Mouse (Mus musculus) myocyte (in vitro differentiated cells): ENCODE results near the gene Dnah5. TPM values are rescaled to one million over a fixed set of nuclear protein-coding genes. Genes with fewer than 3 reads are reported as not detected.
A peak's percentile ranks its signal among the peaks of the same experiment; 100 is the strongest.

ENCODE experiments used
- H3K27me3 ChIP-seq: one replicate; pipeline ENCODE4 v1.6.1; 2011; ENCODE audit not compliant: control insufficient read depth, insufficient read depth, insufficient read length
- H3K36me3 ChIP-seq: one replicate; pipeline ENCODE4 v1.6.1; 2011; ENCODE audit not compliant: control insufficient read depth, insufficient read depth
- H3K4me2 ChIP-seq: one replicate; pipeline ENCODE4 v1.6.1; 2011; ENCODE audit warnings: low read depth, control low read depth
- H3K4me3 ChIP-seq: one replicate; pipeline ENCODE4 v1.5.1; 2011; ENCODE audit warnings: mild to moderate bottlenecking, control low read depth, moderate library complexity
- H3K79me2 ChIP-seq: one replicate; pipeline ENCODE4 v1.6.1; 2011; ENCODE audit not compliant: control insufficient read depth, insufficient read depth
- H3ac ChIP-seq: one replicate; pipeline ENCODE4 v1.6.1; 2011; ENCODE audit not compliant: control insufficient read depth, insufficient read length
- CEBPB ChIP-seq: IDR thresholded peaks from 2 replicates; pipeline ENCODE4 v1.6.1; 2011; ENCODE audit warnings: mild to moderate bottlenecking, moderate library complexity; ENCODE audit not compliant: poor library complexity, insufficient read depth, severe bottlenecking
- E2F4 ChIP-seq: IDR thresholded peaks from one replicate; pipeline ENCODE4 v1.6.1; 2011; ENCODE audit warnings: mild to moderate bottlenecking, control low read depth, moderate library complexity; ENCODE audit not compliant: insufficient read depth
- MAX ChIP-seq: IDR thresholded peaks from one replicate; pipeline ENCODE4 v1.6.1; 2011; ENCODE audit warnings: low read depth, mild to moderate bottlenecking, control low read depth
- MYOD1 ChIP-seq, 3 experiments: IDR thresholded peaks; one replicate each; pipeline ENCODE4 v1.6.1; 2011; ENCODE audit warnings: control low read depth in 2 of 3, low read depth in 2 of 3, mild to moderate bottlenecking in 2 of 3, moderate library complexity in 1 of 3; ENCODE audit not compliant: insufficient read length in 2 of 3, control insufficient read depth in 1 of 3
- MYOG ChIP-seq, 3 experiments: IDR thresholded peaks; one replicate each; pipeline ENCODE4 v1.6.1; 2011; ENCODE audit warnings: control low read depth in 2 of 3, low read depth in 2 of 3, mild to moderate bottlenecking in 2 of 3; ENCODE audit not compliant: insufficient read length in 2 of 3, control insufficient read depth in 1 of 3, insufficient read depth in 1 of 3
- POLR2A ChIP-seq: IDR thresholded peaks from one replicate; pipeline ENCODE4 v1.6.1; 2011; ENCODE audit warnings: low read depth, mild to moderate bottlenecking, control low read depth, moderate library complexity; ENCODE audit not compliant: insufficient read length
- POLR2AphosphoS2 ChIP-seq: IDR thresholded peaks from one replicate; pipeline ENCODE4 v1.6.1; 2011; ENCODE audit warnings: low read depth, control low read depth; ENCODE audit not compliant: insufficient read length
- REST ChIP-seq: IDR thresholded peaks from one replicate; pipeline ENCODE4 v1.6.1; 2011; ENCODE audit warnings: mild to moderate bottlenecking, control low read depth, moderate library complexity; ENCODE audit not compliant: insufficient read depth, insufficient read length
- SRF ChIP-seq: IDR thresholded peaks from one replicate; pipeline ENCODE4 v1.6.1; 2011; ENCODE audit warnings: low read depth; ENCODE audit not compliant: control insufficient read depth, insufficient read length
- TCF12 ChIP-seq: IDR thresholded peaks from one replicate; pipeline ENCODE4 v1.6.1; 2011; ENCODE audit warnings: mild to moderate bottlenecking, control low read depth; ENCODE audit not compliant: poor library complexity, insufficient read depth, severe bottlenecking
- TCF3 ChIP-seq: IDR thresholded peaks from one replicate; pipeline ENCODE4 v1.6.1; 2011; ENCODE audit warnings: low read depth, control low read depth; ENCODE audit not compliant: insufficient read length
- USF1 ChIP-seq: IDR thresholded peaks from one replicate; pipeline ENCODE4 v1.6.1; 2011; ENCODE audit warnings: low read depth, mild to moderate bottlenecking, control low read depth, moderate library complexity
- polyA plus RNA-seq: library from polyadenylated mRNA; unstranded; fragments of >200 nt; fragmentation: generic; extraction: Trizol; gene quantifications from one replicate; pipeline ENCODE4 v1.2.1, GENCODE M21; 2012; ENCODE audit warnings: missing spikeins

The Dnah5 gene
- polyA plus RNA-seq, 1 experiment, result 0.05 TPM

GRCm38 (mm10) chr15:28166090-28166489 lies 37.5 kb upstream of the Dnah5 start:
- Histone ChIP-seq H3K79me2 (no peaks in the 10 kb centered on the region), H3K36me3 (no peaks in the 10 kb centered on the region), H3K4me3 (no peak overlapping the region), H3K27me3 (no peaks in the 10 kb centered on the region), H3K4me2 (no peak overlapping the region), H3ac (no peak overlapping the region)
- TF ChIP-seq REST (no peak), POLR2A (no peak), MYOG (IDR thresholded peaks at IDR 0.05; ENCODE audit: control insufficient read depth in 1 of 3, insufficient read depth in 1 of 3, insufficient read length in 2 of 3, low read depth in 2 of 3) (no peak), USF1 (peak; percentile 25), SRF (no peak), MAX (no peak), MYOD1 (IDR thresholded peaks at IDR 0.05; ENCODE audit: control insufficient read depth in 1 of 3, insufficient read length in 2 of 3, low read depth in 2 of 3) (peak in 2 of 3 experiments; percentile 57 to 67), CEBPB (no peak), E2F4 (no peak)

GRCm38 (mm10) chr15:28178951-28179350 lies 24.6 kb upstream of the Dnah5 start:
- Histone ChIP-seq H3K4me2 (no peak overlapping the region), H3K36me3 (no peaks in the 10 kb centered on the region), H3ac (no peak overlapping the region), H3K27me3 (peaks cover 9% of the 10 kb centered on the region), H3K4me3 (no peak overlapping the region), H3K79me2 (no peaks in the 10 kb centered on the region)
- TF ChIP-seq POLR2AphosphoS2 (no peak), MYOG (IDR thresholded peaks at IDR 0.05; ENCODE audit: control insufficient read depth in 1 of 3, insufficient read depth in 1 of 3, insufficient read length in 2 of 3, low read depth in 2 of 3) (no peak), CEBPB (no peak), SRF (no peak), POLR2A (no peak), TCF12 (no peak), TCF3 (no peak), E2F4 (no peak), MYOD1 (IDR thresholded peaks at IDR 0.05; ENCODE audit: control insufficient read depth in 1 of 3, insufficient read length in 2 of 3, low read depth in 2 of 3) (no peak), REST (no peak), USF1 (no peak), MAX (no peak)

- Histone ChIP-seq H3K27me3 (peaks cover 9% of the 10 kb centered on the region), H3K36me3 (no peaks in the 10 kb centered on the region), H3K4me3 (no peak overlapping the region), H3ac (no peak overlapping the region), H3K79me2 (no peaks in the 10 kb centered on the region), H3K4me2 (no peak overlapping the region)
- TF ChIP-seq E2F4, result no peak
- no peak for TF ChIP-seq MYOG (IDR thresholded peaks at IDR 0.05; ENCODE audit: control insufficient read depth in 1 of 3, insufficient read depth in 1 of 3, insufficient read length in 2 of 3, low read depth in 2 of 3)
- TF ChIP-seq SRF, result no peak
- TF ChIP-seq TCF12, result no peak
- no peak for TF ChIP-seq POLR2AphosphoS2
- no peak for TF ChIP-seq TCF3
- TF ChIP-seq USF1, result no peak
- no peak for TF ChIP-seq MYOD1 (IDR thresholded peaks at IDR 0.05; ENCODE audit: control insufficient read depth in 1 of 3, insufficient read length in 2 of 3, low read depth in 2 of 3)
- no peak for TF ChIP-seq CEBPB
- no peak for TF ChIP-seq MAX
- TF ChIP-seq REST, result no peak
- TF ChIP-seq POLR2A, result no peak
Measured at GRCm38 (mm10) chr15:28179556-28179955, 24.0 kb upstream of the Dnah5 start.

GRCm38 (mm10) chr15:28181862-28182261 lies 21.7 kb upstream of the Dnah5 start:
- Histone ChIP-seq H3K4me2 (peak overlapping the region; percentile 93), H3ac (no peak overlapping the region), H3K27me3 (peaks cover 21% of the 10 kb centered on the region), H3K36me3 (no peaks in the 10 kb centered on the region), H3K79me2 (no peaks in the 10 kb centered on the region), H3K4me3 (peak overlapping the region; percentile 8)
- TF ChIP-seq TCF12, result no peak
- peak in 1 of 3 experiments; percentile 25 for TF ChIP-seq MYOD1 (IDR thresholded peaks at IDR 0.05; ENCODE audit: control insufficient read depth in 1 of 3, insufficient read length in 2 of 3, low read depth in 2 of 3)
- no peak for TF ChIP-seq POLR2AphosphoS2

GRCm38 (mm10) chr15:28182567-28182966 lies 21.0 kb upstream of the Dnah5 start:
- TF ChIP-seq POLR2AphosphoS2 (no peak), MAX (no peak), REST (no peak), TCF3 (no peak), E2F4 (no peak), CEBPB (no peak), POLR2A (no peak), USF1 (no peak), MYOG (IDR thresholded peaks at IDR 0.05; ENCODE audit: control insufficient read depth in 1 of 3, insufficient read depth in 1 of 3, insufficient read length in 2 of 3, low read depth in 2 of 3) (no peak), SRF (no peak), MYOD1 (IDR thresholded peaks at IDR 0.05; ENCODE audit: control insufficient read depth in 1 of 3, insufficient read length in 2 of 3, low read depth in 2 of 3) (no peak), TCF12 (no peak)
- Histone ChIP-seq H3ac (no peak overlapping the region), H3K4me3 (peak overlapping the region; percentile 8), H3K27me3 (peaks cover 21% of the 10 kb centered on the region), H3K4me2 (no peak overlapping the region), H3K36me3 (no peaks in the 10 kb centered on the region), H3K79me2 (no peaks in the 10 kb centered on the region)
